Mouse (Mus musculus) B cell, adult 67 days (primary cell): ENCODE data around the gene Rcvrn. TPM values are rescaled to one million over a fixed set of nuclear protein-coding genes. Genes with fewer than 3 reads are reported as not detected.

ENCODE experiments used
- total RNA-seq, 2 experiments: library from RNA; stranded (reverse); gene quantifications; 4 replicates each; pipeline ENCODE4 v1.2.4; 2023

Gene Rcvrn
- total RNA-seq: not detected

DNA sequence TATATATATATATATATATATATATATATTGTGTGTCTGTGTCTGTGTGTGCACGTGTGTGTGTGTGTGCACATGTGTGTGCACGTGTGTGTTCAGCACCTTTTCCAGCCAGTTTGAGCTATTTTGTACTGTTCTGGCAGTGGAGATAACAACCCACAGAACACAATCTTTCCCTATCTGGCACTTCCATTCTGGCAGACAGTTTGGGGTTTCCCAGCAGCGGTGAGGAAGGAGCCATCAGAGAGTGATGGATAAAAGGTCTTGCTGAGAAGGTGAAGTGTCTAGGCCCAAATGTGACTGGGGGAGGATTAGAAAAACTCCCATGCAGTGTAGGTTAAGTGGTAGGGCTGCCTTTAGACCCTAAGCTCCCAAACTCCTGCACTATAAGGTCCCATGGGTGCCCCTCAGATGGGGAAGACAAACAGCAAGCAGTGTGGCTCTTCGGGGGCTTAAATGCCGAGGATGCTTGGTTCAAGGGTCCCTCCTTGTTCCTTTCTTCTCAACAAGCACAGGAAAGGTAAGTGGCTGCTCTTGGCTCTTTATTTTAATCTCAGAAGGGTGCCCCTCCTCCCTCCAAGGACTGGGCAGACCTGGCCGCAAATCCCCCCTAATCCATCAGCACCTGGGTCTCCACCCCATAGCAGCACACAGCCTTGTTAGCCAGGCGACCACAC is at the start of gene Rcvrn:
Gene Rcvrn (plus strand): TSS at position 624 of the 674 bp plus-strand sequence.

Other genes with a start within 250 kb of the Rcvrn start
- 1 to 10 TPM; 3.5 to 5.5 TPM for gene Gas7, start 239.9 kb upstream of the Rcvrn start, total RNA-seq
- gene Glp2r, start 75.8 kb downstream of the Rcvrn start, total RNA-seq: not detected
- gene Gsg1l2, start 79.3 kb downstream of the Rcvrn start, total RNA-seq: not detected
- not detected for gene Dhrs7c, start 102.9 kb downstream of the Rcvrn start, total RNA-seq
- under 1 TPM in 1 of 2 experiments, not detected in 1; 0.15 TPM for gene Usp43, start 226.8 kb downstream of the Rcvrn start, total RNA-seq